Mouse (Mus musculus): ENCODE data around the gene Iqschfp. TPM values are rescaled to one million over a fixed set of nuclear protein-coding genes. Genes with fewer than 3 reads are reported as not detected.

Gene Iqschfp
- polyA plus RNA-seq, 1 experiment from 2014 or later, result not detected

GRCm38 (mm10) chr3:68492513-68492912, 600.5 kb downstream of the Iqschfp start:
- DNase-seq (ENCODE audit: low spot score), result no peak

GRCm38 (mm10) chr3:68493170-68493585, 601.1 kb downstream of the Iqschfp start:
- no peak for DNase-seq (ENCODE audit: low spot score)

- DNase-seq (ENCODE audit: low spot score), result peak; percentile 30
These were observed 601.7 kb downstream of the Iqschfp start for GRCm38 (mm10) chr3:68493586-68494295.

GRCm38 (mm10) chr3:68494296-68495095, 602.5 kb downstream of the Iqschfp start:
- DNase-seq (ENCODE audit: low spot score), result no peak

- DNase-seq (ENCODE audit: low spot score), result no peak
These were observed 603.2 kb downstream of the Iqschfp start for GRCm38 (mm10) chr3:68495096-68495735.

GRCm38 (mm10) chr3:68495736-68496242, 603.8 kb downstream of the Iqschfp start:
- no peak for DNase-seq (ENCODE audit: low spot score)

- DNase-seq (ENCODE audit: low spot score), result no peak
These were observed 604.5 kb downstream of the Iqschfp start for GRCm38 (mm10) chr3:68496513-68496912.

GRCm38 (mm10) chr3:68499532-68500152, 607.6 kb downstream of the Iqschfp start:
- no peak for DNase-seq (ENCODE audit: low spot score)

- no peak for DNase-seq (ENCODE audit: low spot score)
These were observed 612.8 kb downstream of the Iqschfp start for GRCm38 (mm10) chr3:68504838-68505237.

- no peak for DNase-seq (ENCODE audit: low spot score)
These were observed 614.8 kb downstream of the Iqschfp start for GRCm38 (mm10) chr3:68506769-68507318.

- DNase-seq (ENCODE audit: low spot score), result no peak
These were observed 616.6 kb downstream of the Iqschfp start for GRCm38 (mm10) chr3:68508629-68509028.

- DNase-seq (ENCODE audit: low spot score), result no peak
These were observed 618.8 kb downstream of the Iqschfp start for GRCm38 (mm10) chr3:68510872-68511271.

GRCm38 (mm10) chr3:68511744-68512143, 619.7 kb downstream of the Iqschfp start:
- no peak for DNase-seq (ENCODE audit: low spot score)

GRCm38 (mm10) chr3:68512327-68512726, 620.3 kb downstream of the Iqschfp start:
- DNase-seq (ENCODE audit: low spot score), result no peak

GRCm38 (mm10) chr3:68513340-68514119, 621.5 kb downstream of the Iqschfp start:
- no peak for DNase-seq (ENCODE audit: low spot score)

GRCm38 (mm10) chr3:68514120-68514497, 622.1 kb downstream of the Iqschfp start:
- no peak for DNase-seq (ENCODE audit: low spot score)

GRCm38 (mm10) chr3:68514717-68515116, 622.7 kb downstream of the Iqschfp start:
- no peak for DNase-seq (ENCODE audit: low spot score)

GRCm38 (mm10) chr3:68516393-68517081, 624.5 kb downstream of the Iqschfp start:
- DNase-seq (ENCODE audit: low spot score), result no peak

- no peak for DNase-seq (ENCODE audit: low spot score)
These were observed 625.2 kb downstream of the Iqschfp start for GRCm38 (mm10) chr3:68517236-68517635.

- no peak for DNase-seq (ENCODE audit: low spot score)
These were observed 626.0 kb downstream of the Iqschfp start for GRCm38 (mm10) chr3:68518041-68518440.
